Mouse (Mus musculus): ENCODE measurements around the gene Rbm8a2. TPM values are rescaled to one million over a fixed set of nuclear protein-coding genes. Genes with fewer than 3 reads are reported as not detected.

Gene Rbm8a2
- polyA plus RNA-seq, 1 experiment from 2014 or later, result 0.76 TPM

DNA sequence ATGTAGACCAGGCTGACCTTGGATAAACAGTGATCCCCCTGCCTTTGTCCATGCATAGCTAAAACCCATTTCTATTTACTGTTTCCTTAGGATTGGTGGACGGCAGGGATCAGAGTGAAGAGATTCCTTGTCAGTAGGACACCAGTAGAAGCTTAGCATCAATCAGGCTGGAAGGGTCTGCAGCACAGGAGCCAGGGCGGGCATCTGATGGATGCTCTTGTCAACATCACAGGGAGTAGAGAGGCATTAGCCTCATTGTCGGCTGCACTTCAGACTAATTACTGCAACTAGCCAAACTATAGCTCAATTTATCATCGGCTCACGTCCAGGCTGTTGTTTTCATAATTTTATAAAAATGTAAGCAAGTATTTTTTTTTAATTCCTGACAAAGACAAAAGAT lies 21.7 kb upstream of the Rbm8a2 start:
- no peak overlapping the region for H3K9ac ChIP-seq (replicated peaks; ENCODE audit: low read depth, low read length)
- WGBS, result 71% methylated on average over 5 of the region's 5 CpGs
- H3K27me3 ChIP-seq (ENCODE audit: control insufficient read depth, insufficient read depth, low read length), result no peaks in the 10 kb centered on the region
- 0 out of 2 replicates have a peak, but pooled peaks cover 3% of the 10 kb centered on the region for H3K4me1 ChIP-seq (ENCODE audit: control insufficient read depth, insufficient read depth, low read length)
- H3K36me3 ChIP-seq (ENCODE audit: control insufficient read depth, insufficient read depth, low read length), result no peaks in the 10 kb centered on the region
- ATAC-seq (ENCODE audit: low read depth), result no peak
- H3K9me3 ChIP-seq (ENCODE audit: control insufficient read depth, low read length), result no peaks in the 10 kb centered on the region
- H3K4me2 ChIP-seq (ENCODE audit: low read depth, low read length), result no peak overlapping the region
- no peak overlapping the region for H3K27ac ChIP-seq (ENCODE audit: low read depth, low read length)
- no peak overlapping the region for H3K4me3 ChIP-seq (ENCODE audit: low read depth, low read length)

DNA sequence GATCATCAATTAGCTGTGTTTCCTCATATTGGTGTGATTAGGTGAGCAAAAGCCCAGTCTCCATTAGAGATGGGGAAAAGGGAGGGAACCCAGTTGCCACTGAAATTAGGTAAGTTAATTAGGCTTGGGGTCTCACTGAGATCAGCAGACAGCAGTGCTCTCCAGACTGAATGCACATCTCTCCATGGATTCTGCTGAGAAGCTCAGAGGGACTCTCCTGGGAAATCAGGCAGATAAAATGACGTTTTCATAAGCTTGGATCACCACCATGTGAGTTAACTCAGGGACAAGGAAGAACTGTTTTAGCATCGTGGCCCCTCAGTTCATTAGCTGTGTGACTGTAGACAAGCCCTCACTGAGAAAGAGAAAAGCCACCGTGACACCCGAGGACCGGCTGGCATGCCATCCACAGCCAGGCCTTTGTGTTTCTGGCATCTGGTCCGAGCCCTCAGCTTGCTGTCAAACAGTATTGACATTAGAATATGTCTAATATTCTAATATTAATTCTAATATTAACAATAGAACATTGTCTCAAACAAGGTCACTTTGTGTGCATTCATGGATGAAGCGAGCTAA lies 18.2 kb upstream of the Rbm8a2 start:
- WGBS, result 58% methylated on average over 7 of the region's 7 CpGs
- Histone ChIP-seq H3K9ac (replicated peaks; ENCODE audit: low read depth, low read length) (no peak overlapping the region), H3K27ac (ENCODE audit: low read depth, low read length) (no peak overlapping the region), H3K4me3 (ENCODE audit: low read depth, low read length) (no peak overlapping the region), H3K36me3 (ENCODE audit: control insufficient read depth, insufficient read depth, low read length) (no peaks in the 10 kb centered on the region), H3K4me1 (ENCODE audit: control insufficient read depth, insufficient read depth, low read length) (0 out of 2 replicates have a peak, but pooled peaks cover 3% of the 10 kb centered on the region), H3K27me3 (ENCODE audit: control insufficient read depth, insufficient read depth, low read length) (no peaks in the 10 kb centered on the region), H3K4me2 (ENCODE audit: low read depth, low read length) (no peak overlapping the region), H3K9me3 (ENCODE audit: control insufficient read depth, low read length) (no peaks in the 10 kb centered on the region)
- peak; percentile 45; the same call in 1 of the 2 replicates for ATAC-seq (ENCODE audit: low read depth)

DNA sequence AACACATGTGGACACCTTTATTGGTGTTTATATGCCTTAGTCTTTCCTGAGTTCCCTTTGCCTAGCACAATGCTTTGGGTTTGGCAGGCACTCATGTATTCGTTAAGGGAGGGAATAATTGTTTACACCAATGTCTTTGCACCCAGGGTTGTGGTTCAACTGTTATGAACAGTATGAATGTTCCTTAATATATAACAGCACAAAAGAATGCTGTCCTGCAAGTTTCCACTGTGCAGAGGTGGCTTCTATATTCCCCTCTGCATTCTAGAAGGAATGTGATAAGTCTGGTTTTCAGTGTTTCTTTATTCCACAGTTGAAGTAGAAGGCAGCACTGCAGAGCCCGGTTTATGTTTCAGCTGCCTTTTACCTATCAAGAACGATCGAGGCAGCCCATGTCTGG lies 10.0 kb upstream of the Rbm8a2 start:
- WGBS, result 94% methylated on average over 4 of the region's 4 CpGs

DNA sequence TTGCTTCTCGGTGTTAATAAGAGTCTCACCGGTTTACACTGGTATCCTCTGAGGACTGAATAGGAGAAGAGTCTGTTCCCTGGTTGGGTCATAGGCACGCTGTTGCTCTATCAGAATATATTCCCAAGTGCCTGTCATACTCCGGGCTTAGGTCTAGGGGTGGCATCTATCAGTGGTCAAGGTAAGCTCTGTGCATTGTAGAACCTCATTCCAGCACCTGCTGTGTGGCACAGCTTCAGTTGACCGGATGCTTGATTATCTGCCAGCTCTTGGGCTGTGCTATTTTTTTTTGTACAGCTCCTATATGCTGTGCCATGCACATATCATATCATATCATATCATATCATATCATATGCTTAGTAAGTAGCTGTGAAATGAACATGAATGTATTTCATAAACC lies 9.5 kb upstream of the Rbm8a2 start:
- Histone ChIP-seq H3K9me3 (ENCODE audit: control insufficient read depth, low read length) (no peaks in the 10 kb centered on the region), H3K36me3 (ENCODE audit: control insufficient read depth, insufficient read depth, low read length) (no peaks in the 10 kb centered on the region), H3K27ac (ENCODE audit: low read depth, low read length) (no peak overlapping the region), H3K27me3 (ENCODE audit: control insufficient read depth, insufficient read depth, low read length) (no peaks in the 10 kb centered on the region), H3K4me2 (ENCODE audit: low read depth, low read length) (no peak overlapping the region), H3K4me1 (ENCODE audit: control insufficient read depth, insufficient read depth, low read length) (no peaks in the 10 kb centered on the region), H3K9ac (replicated peaks; ENCODE audit: low read depth, low read length) (no peak overlapping the region), H3K4me3 (ENCODE audit: low read depth, low read length) (no peak overlapping the region)
- WGBS, result 92% methylated on average over 5 of the region's 5 CpGs
- no peak for ATAC-seq (ENCODE audit: low read depth)

More for the DNA sequence above, 10.0 kb upstream of the Rbm8a2 start:
- Histone ChIP-seq H3K4me2 (ENCODE audit: low read depth, low read length) (no peak overlapping the region), H3K4me1 (ENCODE audit: control insufficient read depth, insufficient read depth, low read length) (no peaks in the 10 kb centered on the region), H3K36me3 (ENCODE audit: control insufficient read depth, insufficient read depth, low read length) (no peaks in the 10 kb centered on the region), H3K9ac (replicated peaks; ENCODE audit: low read depth, low read length) (no peak overlapping the region), H3K9me3 (ENCODE audit: control insufficient read depth, low read length) (no peaks in the 10 kb centered on the region), H3K27ac (ENCODE audit: low read depth, low read length) (no peak overlapping the region), H3K27me3 (ENCODE audit: control insufficient read depth, insufficient read depth, low read length) (no peaks in the 10 kb centered on the region), H3K4me3 (ENCODE audit: low read depth, low read length) (no peak overlapping the region)
- no peak for ATAC-seq (ENCODE audit: low read depth)

DNA sequence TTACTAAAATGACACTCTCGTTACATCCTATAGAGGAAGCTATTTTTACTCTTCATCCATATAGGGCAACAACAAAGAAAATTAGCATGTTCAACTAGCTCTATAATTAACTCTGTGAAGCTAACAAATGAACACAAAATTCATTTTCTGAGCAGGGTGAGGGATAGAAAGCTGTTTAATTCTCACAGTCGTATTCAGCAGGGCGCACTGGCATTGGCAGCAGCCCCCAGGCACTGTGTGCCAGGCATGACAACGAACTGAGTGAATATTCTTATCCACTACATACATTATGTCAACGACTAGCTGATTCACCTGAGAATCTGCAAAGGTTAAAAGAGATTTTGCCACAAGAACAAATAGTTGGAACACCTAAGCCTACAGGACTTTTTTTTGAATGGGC lies 8.2 kb downstream of the Rbm8a2 start:
- no peak overlapping the region for H3K4me2 ChIP-seq (ENCODE audit: low read depth, low read length)
- no peaks in the 10 kb centered on the region for H3K36me3 ChIP-seq (ENCODE audit: control insufficient read depth, insufficient read depth, low read length)
- no peak overlapping the region for H3K27ac ChIP-seq (ENCODE audit: low read depth, low read length)
- no peaks in the 10 kb centered on the region for H3K9me3 ChIP-seq (ENCODE audit: control insufficient read depth, low read length)
- no peak overlapping the region for H3K9ac ChIP-seq (replicated peaks; ENCODE audit: low read depth, low read length)
- no peaks in the 10 kb centered on the region for H3K4me1 ChIP-seq (ENCODE audit: control insufficient read depth, insufficient read depth, low read length)
- no peak for ATAC-seq (ENCODE audit: low read depth)
- no peak overlapping the region for H3K4me3 ChIP-seq (ENCODE audit: low read depth, low read length)
- 67% methylated on average over 5 of the region's 5 CpGs for WGBS
- H3K27me3 ChIP-seq (ENCODE audit: control insufficient read depth, insufficient read depth, low read length), result no peaks in the 10 kb centered on the region

DNA sequence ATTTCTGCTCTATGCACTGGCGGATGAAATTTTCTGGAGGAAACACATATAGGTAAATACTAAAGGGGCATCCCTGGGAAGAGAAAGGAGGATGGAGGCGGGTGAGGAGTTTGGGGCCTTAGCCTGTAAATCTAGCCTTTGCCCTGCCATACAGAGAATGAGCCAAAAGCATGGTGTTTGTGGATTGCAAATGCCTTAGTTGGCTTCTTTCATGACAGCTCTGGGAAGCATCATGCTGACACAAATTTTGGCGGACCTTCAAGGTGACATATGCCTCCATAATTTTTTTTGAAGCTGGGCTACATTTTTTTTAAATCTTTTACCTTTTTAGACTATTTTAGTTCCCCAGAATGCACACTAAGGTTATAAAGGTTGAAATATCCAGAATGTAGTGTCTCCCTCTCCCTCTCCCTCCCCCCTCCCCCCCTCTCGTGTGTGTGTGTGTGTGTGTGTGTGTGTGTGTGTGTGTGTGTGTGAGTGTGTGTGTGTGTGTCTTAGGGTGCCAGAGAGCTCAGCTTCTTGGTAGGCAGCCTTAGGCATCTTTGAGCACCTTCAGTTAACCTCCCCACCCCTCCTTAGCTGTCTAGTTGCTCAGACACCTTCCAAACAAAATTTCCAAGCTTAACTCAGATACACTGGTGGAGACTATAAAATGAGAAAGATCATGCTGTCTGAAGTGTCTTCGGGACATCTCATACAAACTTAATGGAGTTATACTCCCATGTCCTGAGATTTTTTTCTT lies 11.7 kb downstream of the Rbm8a2 start:
- Histone ChIP-seq H3K36me3 (ENCODE audit: control insufficient read depth, insufficient read depth, low read length) (no peaks in the 10 kb centered on the region), H3K9ac (replicated peaks; ENCODE audit: low read depth, low read length) (no peak overlapping the region), H3K4me1 (ENCODE audit: control insufficient read depth, insufficient read depth, low read length) (no peaks in the 10 kb centered on the region), H3K9me3 (ENCODE audit: control insufficient read depth, low read length) (no peaks in the 10 kb centered on the region), H3K27me3 (ENCODE audit: control insufficient read depth, insufficient read depth, low read length) (no peaks in the 10 kb centered on the region), H3K4me2 (ENCODE audit: low read depth, low read length) (no peak overlapping the region), H3K27ac (ENCODE audit: low read depth, low read length) (no peak overlapping the region), H3K4me3 (ENCODE audit: low read depth, low read length) (no peak overlapping the region)
- WGBS, result 91% methylated on average over 5 of the region's 5 CpGs
- ATAC-seq (ENCODE audit: low read depth), result no peak

DNA sequence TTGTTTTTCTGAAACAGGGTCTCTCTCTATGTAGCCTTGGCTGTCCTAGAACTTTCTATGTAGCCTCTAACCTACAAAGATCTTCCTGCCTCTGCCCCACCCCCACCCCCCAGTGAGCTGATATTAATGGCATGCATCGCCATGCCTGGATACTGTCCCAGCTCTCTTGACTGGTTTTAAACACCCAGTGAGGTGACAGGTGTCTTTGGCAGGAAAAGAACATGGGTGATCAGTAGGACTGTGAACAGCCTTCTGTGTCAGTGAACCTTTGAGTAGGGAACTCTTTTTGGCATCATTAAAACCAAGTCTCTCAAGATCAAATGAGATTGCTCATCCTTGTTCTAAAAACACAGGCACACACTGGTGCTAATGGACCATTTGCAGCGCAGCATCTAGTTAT lies 17.1 kb downstream of the Rbm8a2 start:
- no peaks in the 10 kb centered on the region for H3K9me3 ChIP-seq (ENCODE audit: control insufficient read depth, low read length)
- no peak overlapping the region for H3K27ac ChIP-seq (ENCODE audit: low read depth, low read length)
- no peaks in the 10 kb centered on the region for H3K27me3 ChIP-seq (ENCODE audit: control insufficient read depth, insufficient read depth, low read length)
- no peak for ATAC-seq (ENCODE audit: low read depth)
- no peaks in the 10 kb centered on the region for H3K4me1 ChIP-seq (ENCODE audit: control insufficient read depth, insufficient read depth, low read length)
- 93% methylated on average over 2 of the region's 2 CpGs for WGBS
- H3K9ac ChIP-seq (replicated peaks; ENCODE audit: low read depth, low read length), result no peak overlapping the region
- no peak overlapping the region for H3K4me3 ChIP-seq (ENCODE audit: low read depth, low read length)
- no peak overlapping the region for H3K4me2 ChIP-seq (ENCODE audit: low read depth, low read length)
- no peaks in the 10 kb centered on the region for H3K36me3 ChIP-seq (ENCODE audit: control insufficient read depth, insufficient read depth, low read length)

DNA sequence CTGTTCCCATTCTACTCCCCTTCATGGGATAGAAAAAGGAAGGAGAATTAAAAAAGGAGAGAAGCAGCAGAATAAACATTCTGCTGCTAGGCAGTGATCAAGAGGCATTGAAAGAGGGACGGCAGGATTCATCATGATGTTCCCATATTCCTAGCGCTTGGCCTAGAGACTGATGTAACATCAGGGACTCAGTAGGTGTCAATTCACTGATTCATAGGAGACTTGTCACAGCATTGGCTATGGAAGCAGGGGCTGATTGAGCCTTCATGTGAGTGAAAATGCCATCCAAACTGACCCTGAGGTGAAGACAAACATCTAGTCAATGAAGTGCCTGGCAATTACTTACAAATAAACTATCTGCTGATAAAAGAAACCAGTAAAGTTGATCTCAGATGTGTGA lies 28.1 kb downstream of the Rbm8a2 start:
- Histone ChIP-seq H3K27me3 (ENCODE audit: control insufficient read depth, insufficient read depth, low read length) (no peaks in the 10 kb centered on the region), H3K9ac (replicated peaks; ENCODE audit: low read depth, low read length) (no peak overlapping the region), H3K36me3 (ENCODE audit: control insufficient read depth, insufficient read depth, low read length) (no peaks in the 10 kb centered on the region), H3K4me3 (ENCODE audit: low read depth, low read length) (no peak overlapping the region), H3K4me2 (ENCODE audit: low read depth, low read length) (no peak overlapping the region), H3K27ac (ENCODE audit: low read depth, low read length) (no peak overlapping the region), H3K4me1 (ENCODE audit: control insufficient read depth, insufficient read depth, low read length) (no peaks in the 10 kb centered on the region), H3K9me3 (ENCODE audit: control insufficient read depth, low read length) (0 out of 2 replicates have a peak, but pooled peaks cover 2% of the 10 kb centered on the region)
- no peak for ATAC-seq (ENCODE audit: low read depth)
- WGBS, result 88% methylated on average over 2 of the region's 2 CpGs

DNA sequence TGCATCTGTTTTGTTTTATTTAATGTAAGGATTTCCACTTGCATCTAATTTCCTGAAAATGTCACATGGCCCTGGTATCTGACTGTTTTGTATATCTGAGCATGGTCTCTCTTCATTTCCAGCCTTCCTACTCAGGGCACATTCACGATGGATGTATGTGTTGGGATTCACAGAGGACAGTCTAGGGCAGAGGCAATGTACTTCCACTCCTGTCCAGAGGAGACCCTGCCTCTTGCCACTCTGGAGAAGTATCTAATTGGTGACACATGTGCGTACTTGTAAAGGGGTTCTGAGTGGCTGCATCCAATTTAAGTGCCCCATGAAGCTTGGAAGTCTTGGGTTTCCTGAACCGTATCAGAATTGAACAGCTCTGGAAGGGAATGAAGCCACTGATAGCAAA lies 28.5 kb downstream of the Rbm8a2 start:
- Histone ChIP-seq H3K9ac (replicated peaks; ENCODE audit: low read depth, low read length) (no peak overlapping the region), H3K4me2 (ENCODE audit: low read depth, low read length) (no peak overlapping the region), H3K4me1 (ENCODE audit: control insufficient read depth, insufficient read depth, low read length) (no peaks in the 10 kb centered on the region), H3K27ac (ENCODE audit: low read depth, low read length) (no peak overlapping the region), H3K36me3 (ENCODE audit: control insufficient read depth, insufficient read depth, low read length) (no peaks in the 10 kb centered on the region), H3K27me3 (ENCODE audit: control insufficient read depth, insufficient read depth, low read length) (no peaks in the 10 kb centered on the region), H3K9me3 (ENCODE audit: control insufficient read depth, low read length) (0 out of 2 replicates have a peak, but pooled peaks cover 2% of the 10 kb centered on the region), H3K4me3 (ENCODE audit: low read depth, low read length) (no peak overlapping the region)
- 79% methylated on average over 3 of the region's 3 CpGs for WGBS
- ATAC-seq (ENCODE audit: low read depth), result no peak

Data from neural tube, embryonic 14.5 days (tissue).